Mouse (Mus musculus) liver (tissue): ENCODE measurements around the gene Cdk4.
A peak's percentile ranks its signal among the peaks of the same experiment; 100 is the strongest.

ENCODE experiments used
- DNase-seq: peaks from one replicate; pipeline ENCODE4 v3.0.0-alpha.2; 2020; ENCODE audit warnings: mixed read lengths

Gene Cdk4

GRCm38 (mm10) chr10:127063239-127063872, at the start of gene Cdk4:
Gene Cdk4, plus strand, starts transcription at chr10:127063534.
- peak; percentile 98 for DNase-seq

- no peak for DNase-seq
Measured at GRCm38 (mm10) chr10:127016488-127016887, 46.8 kb upstream of the Cdk4 start.

- DNase-seq, result no peak
Measured at GRCm38 (mm10) chr10:127017071-127017470, 46.3 kb upstream of the Cdk4 start.

- no peak for DNase-seq
Measured at GRCm38 (mm10) chr10:127018422-127018821, 44.9 kb upstream of the Cdk4 start.

- DNase-seq, result peak; percentile 93
Measured at GRCm38 (mm10) chr10:127030336-127031296, 32.7 kb upstream of the Cdk4 start, which contains the start of gene Tsfm. Gene Tsfm, minus strand, starts transcription at chr10:127030840.

GRCm38 (mm10) chr10:127033301-127033741, 30.0 kb upstream of the Cdk4 start:
- DNase-seq, result no peak

- DNase-seq, result no peak
Measured at GRCm38 (mm10) chr10:127036273-127036672, 27.1 kb upstream of the Cdk4 start.

- DNase-seq, result no peak
Measured at GRCm38 (mm10) chr10:127037641-127038040, 25.7 kb upstream of the Cdk4 start.

- no peak for DNase-seq
Measured at GRCm38 (mm10) chr10:127040569-127041214, 22.6 kb upstream of the Cdk4 start.

- peak; percentile 34 for DNase-seq
Measured at GRCm38 (mm10) chr10:127041274-127041766, 22.0 kb upstream of the Cdk4 start, which contains the start of the genes Mettl1 and Eef1akmt3. Gene Mettl1, plus strand, starts transcription at chr10:127041414. Gene Eef1akmt3, minus strand, starts transcription at chr10:127041513.

GRCm38 (mm10) chr10:127041774-127042338, 21.5 kb upstream of the Cdk4 start:
- DNase-seq, result peak; percentile 84

GRCm38 (mm10) chr10:127042468-127043115, 20.7 kb upstream of the Cdk4 start:
- DNase-seq, result no peak

- DNase-seq, result no peak
Measured at GRCm38 (mm10) chr10:127043187-127043586, 20.1 kb upstream of the Cdk4 start.

GRCm38 (mm10) chr10:127047954-127048353, 15.4 kb upstream of the Cdk4 start, which contains the start of gene Cyp27b1:
Gene Cyp27b1, plus strand, starts transcription at chr10:127048250.
- DNase-seq, result no peak

GRCm38 (mm10) chr10:127048608-127049394, 14.5 kb upstream of the Cdk4 start:
- DNase-seq, result no peak

GRCm38 (mm10) chr10:127049395-127050118, 13.8 kb upstream of the Cdk4 start:
- no peak for DNase-seq

GRCm38 (mm10) chr10:127050119-127050474, 13.2 kb upstream of the Cdk4 start:
- no peak for DNase-seq

- DNase-seq, result no peak
Measured at GRCm38 (mm10) chr10:127054646-127055045, 8.7 kb upstream of the Cdk4 start.

GRCm38 (mm10) chr10:127055406-127055805, 7.9 kb upstream of the Cdk4 start:
- DNase-seq, result no peak

- DNase-seq, result no peak
Measured at GRCm38 (mm10) chr10:127056490-127056889, 6.8 kb upstream of the Cdk4 start.
